Mouse (Mus musculus): ENCODE results near the gene Cd52. TPM values are rescaled to one million over a fixed set of nuclear protein-coding genes. Genes with fewer than 3 reads are reported as not detected.
"Not testable (repeated sequence)": the region's sequence is repeated elsewhere in the genome, so short reads cannot be mapped to it uniquely, and the experiment has no call there.

Gene Cd52
- total RNA-seq (2014; fragmentation: Nextera tagmentation) (240 and 247 TPM in 2 replicates), total RNA-seq (2017) (259 and 330 TPM in 2 replicates)

GRCm38 (mm10) chr4:134094923-134095547, at the start of gene Cd52:
Cd52 (minus strand) TSS chr4:134095082.
- peak; percentile 41 for ATAC-seq (replicated peaks; ENCODE audit: poor library complexity, severe bottlenecking)

GRCm38 (mm10) chr4:134144297-134144696, 49.4 kb upstream of the Cd52 start:
- ATAC-seq (replicated peaks; ENCODE audit: poor library complexity, severe bottlenecking), result not testable (repeated sequence)

DNA sequence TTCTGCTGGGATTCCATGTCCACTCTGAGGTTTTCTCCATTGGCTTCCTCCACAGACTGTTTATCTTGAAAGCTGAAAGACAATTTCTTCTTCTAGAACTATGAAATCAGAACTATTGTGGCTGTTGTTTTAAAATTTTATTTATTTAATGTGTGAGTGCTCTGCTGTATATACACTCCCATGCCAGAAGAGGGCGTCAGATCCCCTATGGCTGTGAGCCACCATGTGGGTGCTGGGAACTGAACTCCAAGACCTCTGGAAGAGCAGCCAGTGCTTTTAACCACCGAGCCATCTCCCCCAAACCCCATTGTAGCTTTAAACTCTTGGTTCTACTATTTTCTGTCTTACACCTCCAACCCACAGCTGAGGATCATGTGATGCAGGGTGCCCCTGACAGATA, 44.0 kb upstream of the Cd52 start:
- ATAC-seq (replicated peaks; ENCODE audit: poor library complexity, severe bottlenecking), result no peak

DNA sequence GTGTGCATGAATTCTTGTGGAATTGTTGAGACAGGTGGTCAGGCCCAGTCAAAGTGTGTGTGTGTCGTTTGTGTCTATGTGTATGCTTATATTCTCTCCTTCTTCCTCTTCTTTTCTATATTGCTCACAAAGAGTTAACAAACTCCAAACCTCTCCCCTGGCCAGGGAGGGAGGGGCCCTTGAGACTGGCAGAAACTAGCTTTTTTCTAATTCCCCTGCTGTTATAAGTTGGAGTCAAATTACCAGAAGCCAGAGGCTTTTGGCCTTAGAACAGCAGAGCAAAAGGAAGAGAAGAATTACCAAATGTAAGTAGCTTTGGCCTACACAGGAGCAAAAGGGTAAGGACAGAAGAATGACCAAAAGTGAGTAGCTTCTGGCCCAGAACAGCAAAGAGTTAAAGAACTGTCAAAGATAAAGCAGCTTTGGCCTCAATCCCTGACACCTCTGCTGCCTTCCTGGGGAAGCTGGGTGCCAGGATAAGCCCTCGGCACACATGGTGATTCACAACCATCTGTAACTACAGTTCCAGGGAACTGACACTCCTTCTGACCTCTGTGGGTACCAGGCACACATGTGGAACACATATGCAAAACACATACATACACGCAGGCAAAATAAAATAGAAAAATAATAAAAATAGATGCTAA, 41.5 kb upstream of the Cd52 start:
- ATAC-seq (replicated peaks; ENCODE audit: poor library complexity, severe bottlenecking), result no peak

- no peak for ATAC-seq (replicated peaks; ENCODE audit: poor library complexity, severe bottlenecking)
Measured at GRCm38 (mm10) chr4:134132519-134133095, 37.7 kb upstream of the Cd52 start.

DNA sequence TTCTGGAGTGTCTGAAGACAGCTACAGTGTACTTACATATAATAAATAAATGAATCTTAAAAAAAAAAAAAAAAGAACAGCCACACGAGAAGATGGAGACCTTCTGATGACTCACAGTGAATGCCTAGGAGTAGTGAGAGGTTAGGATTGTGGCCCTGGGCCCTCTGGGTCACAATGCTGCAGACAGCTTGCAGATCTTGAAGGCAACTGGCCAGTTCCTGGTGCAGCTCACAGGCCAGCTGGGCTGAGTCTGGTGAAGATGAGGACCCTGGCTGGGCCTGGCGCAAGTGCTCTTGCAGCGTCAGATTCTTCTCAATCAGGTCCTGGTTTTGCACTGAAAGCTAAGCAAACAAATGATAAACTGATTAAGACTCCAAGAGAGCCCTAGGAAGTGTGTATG, 37.2 kb upstream of the Cd52 start:
- ATAC-seq (replicated peaks; ENCODE audit: poor library complexity, severe bottlenecking), result no peak

DNA sequence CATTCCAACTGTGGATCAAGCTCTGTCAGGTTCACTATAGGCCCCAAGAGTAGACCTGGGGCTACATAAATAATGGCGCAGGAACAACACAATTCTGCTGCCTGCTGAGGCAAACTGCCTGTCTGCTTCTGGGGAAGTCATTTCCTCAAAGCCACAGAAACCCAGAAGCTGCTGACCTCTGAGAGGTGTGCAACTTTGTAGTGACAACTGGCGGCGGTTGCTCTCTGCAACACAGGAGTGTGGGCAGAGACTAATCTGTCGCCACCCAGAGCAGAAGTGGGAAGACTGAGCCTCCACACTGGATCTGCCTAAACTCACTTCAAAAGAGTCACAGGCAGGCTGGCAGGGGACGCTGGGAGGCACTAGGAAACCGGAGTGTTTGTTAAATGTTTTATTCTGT, 34.6 kb upstream of the Cd52 start:
- peak; percentile 61 for ATAC-seq (replicated peaks; ENCODE audit: poor library complexity, severe bottlenecking)

- peak; percentile 24 for ATAC-seq (replicated peaks; ENCODE audit: poor library complexity, severe bottlenecking)
Measured at GRCm38 (mm10) chr4:134128983-134129362, 34.1 kb upstream of the Cd52 start.

- ATAC-seq (replicated peaks; ENCODE audit: poor library complexity, severe bottlenecking), result peak; percentile 66
Measured at GRCm38 (mm10) chr4:134128221-134128982, 33.5 kb upstream of the Cd52 start, which contains the start of gene Sh3bgrl3. Sh3bgrl3 (minus strand) TSS chr4:134128789.

DNA sequence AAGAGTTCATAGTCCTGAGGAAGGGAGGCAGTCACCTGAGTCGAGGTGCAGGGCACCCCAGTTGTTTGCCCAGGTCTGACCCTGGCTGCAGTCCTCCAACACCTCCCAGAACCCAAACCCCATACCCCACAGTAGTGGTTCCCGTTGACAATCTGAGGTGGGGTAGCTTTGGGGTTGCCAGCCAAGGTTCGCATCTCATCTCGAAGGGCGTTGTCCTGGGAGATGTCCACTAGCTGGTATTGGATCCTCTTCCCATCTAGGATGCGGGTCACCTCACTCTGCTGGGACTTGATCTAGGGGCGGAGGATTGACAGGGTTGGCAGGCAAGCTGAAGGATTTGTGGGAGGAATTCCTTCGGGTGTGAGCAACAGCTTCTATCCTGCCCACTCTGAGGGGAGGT, 32.9 kb upstream of the Cd52 start:
- no peak for ATAC-seq (replicated peaks; ENCODE audit: poor library complexity, severe bottlenecking)

GRCm38 (mm10) chr4:134127121-134127455, 32.2 kb upstream of the Cd52 start:
- no peak for ATAC-seq (replicated peaks; ENCODE audit: poor library complexity, severe bottlenecking)

DNA sequence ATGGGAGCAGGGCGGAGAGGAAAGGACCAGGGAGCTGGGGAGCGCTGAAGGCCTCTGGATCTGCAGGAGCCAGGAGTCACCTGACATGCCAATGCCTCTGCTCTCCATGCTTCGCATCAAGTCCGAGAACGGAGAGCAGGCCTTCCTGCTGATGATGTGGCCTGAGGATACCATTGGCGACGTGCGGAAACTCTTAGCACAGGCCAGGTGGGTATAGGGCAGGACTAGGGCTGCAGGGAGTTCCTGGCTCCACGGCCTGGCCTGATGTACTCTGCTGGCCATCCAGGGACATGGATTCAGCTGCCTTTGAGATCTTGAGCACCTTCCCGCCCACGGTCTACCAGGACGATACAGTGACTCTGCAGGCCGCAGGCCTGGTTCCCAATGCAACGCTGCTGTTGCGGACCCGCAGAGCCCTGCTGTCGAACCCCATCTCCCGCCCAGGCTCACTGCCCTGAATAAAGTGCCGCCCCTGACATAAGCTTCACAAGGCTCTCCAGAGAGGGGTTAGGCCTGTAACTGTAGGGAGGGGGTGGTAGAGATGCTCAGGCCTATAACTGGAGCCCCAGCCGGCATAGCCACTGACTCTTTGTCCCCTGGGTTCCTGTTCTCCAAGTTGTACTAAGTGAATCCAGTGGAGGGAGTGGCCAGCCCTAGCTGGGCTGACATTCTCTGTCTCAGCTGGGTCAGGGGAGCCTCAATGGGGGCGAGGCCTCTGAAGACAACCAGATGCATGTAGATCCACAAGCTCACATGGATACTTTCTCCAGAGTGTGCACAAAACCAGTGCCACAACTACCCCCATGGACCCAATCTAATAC, 31.6 kb upstream of the Cd52 start:
- no peak for ATAC-seq (replicated peaks; ENCODE audit: poor library complexity, severe bottlenecking)

DNA sequence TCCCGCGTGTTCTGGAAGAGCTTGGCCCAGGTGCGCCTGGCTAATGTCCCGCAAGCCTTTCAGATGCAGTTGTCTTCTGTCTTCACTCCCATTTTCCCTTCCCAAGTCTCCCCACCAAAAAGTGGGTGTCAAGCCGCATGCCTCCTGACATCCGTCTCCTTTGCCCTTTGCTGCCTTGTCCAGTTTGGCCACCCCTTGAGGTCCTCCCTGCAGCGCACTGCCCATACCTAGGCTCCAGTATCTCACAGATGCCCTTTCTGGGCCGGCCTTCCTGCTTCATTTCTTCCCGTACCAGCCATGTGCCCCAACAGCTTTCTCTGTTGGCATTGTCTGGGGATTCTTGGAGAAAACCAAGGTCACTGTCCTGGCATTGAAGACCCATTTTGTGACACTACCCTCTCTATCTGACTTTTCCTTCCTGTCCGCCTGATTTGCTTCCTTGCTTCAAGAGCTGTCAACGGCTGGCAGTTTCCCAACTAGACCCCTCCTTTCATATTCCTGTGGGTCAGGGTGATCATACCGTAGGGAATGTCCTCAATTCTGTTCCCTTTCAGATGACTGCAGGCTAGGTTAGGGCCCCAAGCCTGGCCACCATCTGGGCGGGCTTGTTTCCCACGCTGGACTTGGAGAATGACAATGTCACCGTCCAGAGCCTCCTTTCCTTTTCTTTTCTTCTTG, 30.6 kb upstream of the Cd52 start:
- ATAC-seq (replicated peaks; ENCODE audit: poor library complexity, severe bottlenecking), result no peak

DNA sequence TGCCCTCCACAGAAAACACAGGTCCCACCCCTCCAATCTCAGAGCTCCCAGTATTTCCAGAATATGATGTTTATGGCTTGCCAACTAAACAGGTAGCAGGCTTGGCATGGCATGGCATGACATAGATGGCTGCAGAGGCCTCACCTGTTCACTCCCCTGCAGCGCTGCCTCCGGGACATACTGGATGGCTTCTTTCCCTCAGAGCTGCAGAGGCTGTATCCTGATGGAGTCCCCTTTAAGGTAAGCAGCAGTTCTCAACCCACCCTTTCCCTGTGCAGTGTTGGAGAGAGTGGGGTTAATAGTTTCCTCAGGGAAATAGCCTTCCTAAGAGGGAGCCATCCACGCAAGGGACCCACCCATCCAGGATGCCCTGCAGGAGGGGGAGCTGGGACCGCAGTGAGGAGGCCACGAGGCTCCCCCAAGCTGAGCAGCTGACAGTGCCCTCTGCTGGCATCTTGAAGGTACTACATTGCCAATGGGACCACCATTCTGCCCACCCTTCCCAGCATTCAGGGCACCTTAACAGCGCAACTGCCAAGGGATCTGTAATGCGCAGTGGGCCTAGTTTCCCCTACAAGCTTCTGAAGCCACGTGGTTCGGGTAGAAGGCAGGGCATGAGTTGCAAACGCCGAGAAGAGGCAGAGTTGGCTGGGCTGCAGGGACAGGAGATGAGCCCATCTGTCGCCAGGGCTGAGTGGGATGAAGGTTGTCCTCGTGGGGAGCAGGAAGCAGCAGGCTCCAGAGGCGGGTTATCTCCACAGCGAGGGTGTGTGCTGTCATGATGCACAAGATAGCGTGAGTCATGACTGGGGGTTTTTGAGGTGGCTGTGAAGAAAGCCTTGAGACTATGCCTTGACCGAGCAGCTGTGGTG, 29.0 kb upstream of the Cd52 start:
- peak; percentile 35 for ATAC-seq (replicated peaks; ENCODE audit: poor library complexity, severe bottlenecking)

DNA sequence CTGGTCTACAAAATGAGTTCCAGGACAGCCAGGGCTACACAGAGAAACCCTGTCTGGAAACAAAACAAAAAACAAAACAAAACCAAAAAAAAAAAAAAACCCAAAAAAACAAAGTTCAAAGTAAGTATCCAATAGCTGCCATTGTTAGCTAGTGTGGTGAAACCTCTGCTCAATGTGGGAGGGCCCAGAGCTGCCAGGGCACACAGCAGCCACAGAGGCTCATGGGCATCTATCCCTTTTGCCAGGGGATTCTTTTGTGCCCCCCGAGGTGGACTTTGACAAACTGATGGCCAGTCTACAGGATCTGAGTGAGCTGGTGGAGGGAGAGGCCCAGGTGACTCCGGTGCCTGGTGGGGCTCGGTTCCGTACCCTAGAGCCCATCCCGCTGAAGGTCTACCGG, 28.3 kb upstream of the Cd52 start:
- no peak for ATAC-seq (replicated peaks; ENCODE audit: poor library complexity, severe bottlenecking)

- no peak for ATAC-seq (replicated peaks; ENCODE audit: poor library complexity, severe bottlenecking)
Measured at GRCm38 (mm10) chr4:134122281-134122680, 27.4 kb upstream of the Cd52 start.

DNA sequence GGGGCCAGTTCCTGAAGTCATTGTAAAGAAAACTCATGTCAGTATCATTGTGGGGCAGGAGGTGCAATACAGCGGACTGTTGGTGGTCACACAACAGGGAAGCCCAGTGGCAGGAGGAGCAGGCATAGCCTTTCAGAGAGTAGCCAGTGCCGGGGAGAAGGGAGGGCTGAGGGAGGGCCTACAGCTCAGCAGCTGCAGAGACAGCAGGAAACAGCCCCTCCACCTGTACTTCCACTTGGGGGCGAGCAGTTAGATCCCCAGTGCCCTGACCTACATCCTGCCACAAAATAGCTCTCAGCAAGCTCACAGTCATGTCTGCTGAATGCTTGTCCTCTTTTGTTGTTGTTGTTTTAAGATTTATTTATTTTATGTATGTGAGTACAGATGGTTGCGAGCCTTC, 26.7 kb upstream of the Cd52 start:
- peak; percentile 10; the same call in 1 of the 2 replicates for ATAC-seq (replicated peaks; ENCODE audit: poor library complexity, severe bottlenecking)

GRCm38 (mm10) chr4:134120916-134121315, 26.0 kb upstream of the Cd52 start:
- ATAC-seq (replicated peaks; ENCODE audit: poor library complexity, severe bottlenecking), result no peak

Measured in granulocyte monocyte progenitor cell, adult 5-6 weeks (primary cell).